Mouse (Mus musculus): ENCODE data around the gene Osbp2. TPM values are rescaled to one million over a fixed set of nuclear protein-coding genes. Genes with fewer than 3 reads are reported as not detected.

Gene Osbp2
- total RNA-seq, 2 experiments from 2014 or later, result 75.7 to 80.7 TPM

DNA sequence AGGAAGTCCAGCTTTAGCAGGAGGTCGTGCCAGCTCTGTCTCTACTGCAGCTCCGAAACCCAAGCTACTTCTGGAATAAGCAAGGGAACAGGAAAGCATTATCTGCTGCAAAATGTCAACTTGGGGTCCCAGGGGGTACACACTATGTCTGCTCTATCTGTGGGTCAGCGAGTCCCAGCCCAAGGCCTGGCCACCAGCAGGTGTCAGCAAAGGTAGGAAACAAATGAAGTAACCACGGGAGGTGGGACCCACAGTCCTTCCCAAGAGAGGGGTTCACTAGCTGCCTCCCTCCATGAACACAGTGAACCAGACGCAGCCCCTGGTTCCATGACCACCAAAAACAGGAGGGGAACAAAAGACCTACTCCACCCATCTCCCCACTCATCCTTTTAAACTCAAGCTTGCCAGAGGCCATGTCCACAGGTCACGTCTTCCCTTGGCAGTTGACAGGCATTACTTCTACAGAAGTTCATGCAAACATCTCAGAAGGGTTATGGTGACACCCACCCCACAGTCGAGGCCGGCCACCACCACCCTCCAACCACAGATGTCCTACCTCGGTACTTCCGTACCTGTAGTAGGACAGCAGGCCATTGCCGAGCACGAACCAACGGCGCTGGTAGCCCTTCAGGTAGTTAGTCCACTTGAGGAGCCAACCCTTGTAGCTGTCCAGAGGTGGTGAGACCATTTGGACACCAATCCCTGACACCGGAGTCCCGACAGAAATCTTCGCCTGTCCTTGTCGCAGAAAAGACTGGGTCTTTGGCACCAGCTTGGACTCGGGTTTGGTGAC is 846 bp downstream of the Osbp2 start:
- DNase-seq, result no peak

GRCm38 (mm10) chr11:3860361-3860760 is 3.3 kb downstream of the Osbp2 start:
- DNase-seq, result no peak

- DNase-seq, result no peak
Measured at GRCm38 (mm10) chr11:3859778-3860177, 3.9 kb downstream of the Osbp2 start.

DNA sequence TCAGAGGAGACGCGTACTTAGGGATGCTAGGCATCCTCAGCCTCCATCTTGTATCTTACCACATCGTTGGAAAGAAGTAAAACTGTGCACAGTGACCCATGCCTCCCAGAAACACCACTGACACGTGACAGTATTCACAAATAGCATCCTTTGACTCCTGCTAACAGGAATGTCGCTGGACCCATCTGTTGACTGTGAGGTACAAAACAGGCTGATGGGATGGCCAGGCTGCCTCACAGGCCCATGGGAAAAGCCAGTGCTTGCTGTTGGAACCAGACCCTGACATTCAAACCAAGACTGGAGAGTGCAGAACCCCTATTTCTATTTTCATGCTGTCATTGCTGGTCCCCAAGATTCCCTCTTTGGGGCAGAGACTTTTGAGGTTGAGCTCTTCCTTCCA is 5.8 kb downstream of the Osbp2 start:
- DNase-seq, result no peak

DNA sequence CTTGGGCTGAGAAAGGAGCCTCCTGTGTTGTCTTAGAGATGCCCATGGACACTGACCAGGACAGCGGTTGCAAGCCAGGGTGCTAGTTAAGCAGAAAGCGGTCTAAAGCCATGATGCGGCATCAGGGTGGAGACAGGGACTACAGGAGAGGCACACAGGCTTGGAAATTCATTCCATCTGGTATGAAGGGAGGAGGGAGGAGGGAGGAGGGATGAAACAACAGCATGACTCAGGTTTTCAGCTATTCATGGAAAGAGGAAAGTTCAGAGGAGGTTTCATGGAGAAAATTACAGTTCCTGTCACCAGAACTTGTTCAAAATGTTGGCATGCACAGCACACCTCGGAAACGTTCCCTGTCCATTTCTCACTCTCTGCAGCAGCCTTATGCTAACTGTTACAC is 7.9 kb downstream of the Osbp2 start:
- no peak for DNase-seq

- DNase-seq, result no peak
Measured at GRCm38 (mm10) chr11:3854156-3854555, 9.5 kb downstream of the Osbp2 start.

DNA sequence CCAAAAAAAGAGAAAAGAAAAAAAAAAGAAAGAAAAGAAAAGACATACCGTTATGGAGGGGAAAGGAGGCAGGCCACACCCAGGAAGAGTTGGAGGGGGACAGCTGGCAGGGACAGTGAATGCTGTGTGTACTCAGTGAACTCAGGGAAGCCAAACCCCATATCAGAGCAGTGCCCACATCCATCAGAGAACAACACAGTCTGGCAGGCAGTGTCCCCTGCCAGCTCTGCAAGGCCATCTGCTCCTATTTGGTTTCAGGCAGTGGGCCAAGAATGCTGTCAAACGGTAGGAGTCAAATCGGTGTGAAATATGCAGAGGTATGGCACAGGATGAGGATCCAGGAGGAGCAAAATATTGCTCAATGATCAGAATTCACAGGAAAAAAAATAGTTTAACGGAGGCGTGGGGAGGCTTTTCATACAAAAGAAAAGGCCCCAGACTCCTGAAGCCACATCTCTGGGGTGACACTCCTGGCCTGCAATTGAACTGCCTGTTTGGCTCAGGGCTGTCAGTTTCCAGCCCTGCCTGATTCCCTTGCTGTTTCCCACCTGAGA is 10.1 kb downstream of the Osbp2 start:
- peak; percentile 86 for DNase-seq

- DNase-seq, result no peak
Measured at GRCm38 (mm10) chr11:3853031-3853430, 10.7 kb downstream of the Osbp2 start.

- DNase-seq, result no peak
Measured at GRCm38 (mm10) chr11:3851872-3852271, 11.8 kb downstream of the Osbp2 start.

- no peak for DNase-seq
Measured at GRCm38 (mm10) chr11:3850746-3851277, 12.9 kb downstream of the Osbp2 start.

DNA sequence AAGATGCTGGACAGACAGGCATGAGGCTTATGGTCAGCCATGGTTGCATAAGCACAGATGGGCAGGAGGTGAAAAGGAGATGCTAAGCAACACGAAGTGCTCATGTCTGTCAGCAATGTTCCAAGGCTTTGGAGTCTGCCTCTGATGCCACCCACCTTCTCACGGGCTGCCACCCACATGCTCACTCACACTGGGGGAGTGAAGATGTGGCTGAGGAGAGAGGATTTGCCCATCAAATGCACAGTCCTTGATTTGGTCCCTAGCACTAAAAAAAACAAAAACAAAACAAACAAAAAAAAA is 13.4 kb downstream of the Osbp2 start:
- DNase-seq, result peak in 1 of 2 experiments; percentile 40

- no peak for DNase-seq
Measured at GRCm38 (mm10) chr11:3849469-3850314, 14.0 kb downstream of the Osbp2 start.

- DNase-seq, result no peak
Measured at GRCm38 (mm10) chr11:3846351-3846750, 17.4 kb downstream of the Osbp2 start.

DNA sequence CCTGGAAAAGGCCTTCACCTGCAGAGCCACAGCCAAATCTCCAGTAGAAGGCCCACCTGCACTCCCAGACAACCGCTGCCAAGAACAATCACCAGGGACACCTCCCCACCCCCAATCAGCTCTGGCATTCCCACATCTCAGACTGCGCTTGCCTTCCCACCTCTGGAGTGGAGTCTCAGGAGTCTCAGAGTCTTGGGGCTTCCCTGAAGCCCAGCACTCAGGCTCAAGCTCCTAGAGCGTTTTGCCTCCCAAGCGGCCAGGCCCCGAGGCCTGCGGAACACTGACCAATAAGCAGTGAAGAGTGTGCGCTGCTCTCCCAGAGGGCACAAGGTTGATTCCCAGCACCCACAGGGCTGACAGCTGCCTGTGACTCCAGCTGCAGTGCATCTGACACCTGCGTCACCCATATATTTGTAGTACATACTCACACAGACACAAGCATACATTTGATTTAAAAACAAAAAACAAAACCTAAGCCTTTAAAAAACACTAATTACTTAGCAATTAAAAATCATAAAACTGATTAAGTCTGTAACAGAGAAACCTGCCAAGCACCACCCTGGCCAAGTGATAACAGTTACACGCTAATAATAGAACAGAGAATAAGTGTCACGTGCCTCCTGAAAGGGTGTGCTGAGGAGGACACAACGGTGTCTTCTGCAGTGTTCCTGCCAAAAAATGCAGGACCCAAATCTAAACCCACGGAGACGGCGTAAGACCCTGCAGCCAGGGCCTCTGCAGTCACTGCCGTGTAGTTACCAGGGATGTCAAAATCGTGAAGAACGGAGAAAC is 19.6 kb downstream of the Osbp2 start:
- DNase-seq, result no peak

DNA sequence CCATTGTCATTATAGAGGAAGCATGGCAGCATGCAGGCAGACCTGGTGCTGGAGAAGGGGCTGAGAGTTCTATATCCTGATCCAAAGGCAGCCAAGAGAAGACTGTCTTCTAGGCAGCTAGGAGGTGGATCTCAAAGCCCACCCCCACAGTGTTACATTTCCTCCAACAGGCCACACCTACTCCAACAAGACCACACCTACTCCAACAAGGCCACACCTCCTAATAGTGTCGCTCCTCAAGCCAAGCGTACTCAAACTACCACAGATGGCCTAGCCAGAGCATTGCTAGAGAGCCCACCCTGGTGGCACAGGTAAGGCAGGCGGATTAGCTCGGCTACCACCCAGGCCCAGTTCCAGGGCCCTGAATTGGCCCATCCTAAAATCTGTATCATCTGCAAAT is 28.4 kb downstream of the Osbp2 start:
- no peak for DNase-seq

DNA sequence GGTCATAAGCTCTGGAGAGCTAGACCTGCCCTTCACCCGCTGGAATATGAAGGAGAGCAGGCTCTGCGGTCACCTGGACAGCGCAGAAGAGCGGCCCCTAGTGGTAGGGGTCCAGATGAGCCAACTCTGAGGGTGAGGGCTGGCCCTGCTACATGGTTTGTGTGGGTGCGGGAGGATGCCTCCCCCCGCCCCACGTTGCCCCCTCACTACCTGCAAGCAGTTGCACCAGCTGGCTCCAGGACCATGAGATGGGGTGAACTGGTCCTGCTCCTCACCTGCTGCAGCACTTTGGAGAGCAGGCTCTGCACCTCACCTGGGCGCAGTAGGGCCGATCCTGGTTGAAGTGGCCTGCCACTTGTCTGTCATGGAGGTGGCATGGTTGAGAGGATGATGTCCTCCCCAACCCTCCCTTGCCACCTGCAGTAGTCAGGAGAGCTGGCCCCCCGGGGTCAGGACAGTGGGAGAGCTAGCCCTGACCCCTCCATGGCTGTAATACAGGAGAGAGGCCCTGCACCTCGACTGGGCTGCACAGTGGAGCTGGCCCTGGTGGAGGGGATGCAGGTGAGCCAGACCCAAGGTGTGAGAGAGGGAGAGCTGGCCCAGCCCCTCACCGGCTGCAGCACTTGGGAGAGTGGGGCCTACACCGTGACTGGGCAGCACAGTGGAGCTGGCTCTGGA is 29.1 kb downstream of the Osbp2 start:
- DNase-seq, result no peak

- no peak for DNase-seq
Measured at GRCm38 (mm10) chr11:3833544-3834420, 29.9 kb downstream of the Osbp2 start.

DNA sequence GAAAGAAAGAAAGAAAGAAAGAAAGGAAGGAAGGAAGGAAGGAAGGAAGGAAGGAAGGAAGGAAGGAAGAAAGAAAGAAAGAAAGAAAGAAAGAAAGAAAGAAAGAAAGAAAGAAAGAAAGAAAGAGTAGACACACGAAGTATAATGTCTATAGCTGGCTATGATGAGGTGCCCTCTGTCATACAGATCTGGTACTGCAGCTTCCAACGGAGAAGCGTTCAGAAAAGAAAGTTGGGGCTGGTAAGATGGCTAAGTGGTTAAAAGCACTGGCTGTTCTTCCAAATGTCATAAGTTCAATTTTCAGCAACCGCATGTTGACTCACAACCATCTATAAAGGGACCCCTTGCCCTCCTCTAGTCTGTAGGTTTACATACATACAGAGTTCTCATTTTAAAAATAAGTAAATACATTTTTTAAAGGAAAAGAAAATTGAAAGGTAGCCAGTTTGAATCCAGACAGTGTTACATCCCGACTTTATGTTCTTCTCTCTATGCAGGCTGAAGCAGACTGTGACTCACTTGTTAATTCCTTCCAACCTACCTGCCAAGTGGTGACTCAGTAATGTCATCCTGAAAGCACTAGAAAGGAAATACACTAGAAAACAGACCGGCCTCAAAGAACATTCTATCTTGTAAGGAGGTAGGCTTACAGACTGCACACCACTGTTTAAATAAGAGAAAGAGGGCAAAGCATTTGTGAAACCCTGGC is 31.4 kb downstream of the Osbp2 start:
- no peak for DNase-seq

DNA sequence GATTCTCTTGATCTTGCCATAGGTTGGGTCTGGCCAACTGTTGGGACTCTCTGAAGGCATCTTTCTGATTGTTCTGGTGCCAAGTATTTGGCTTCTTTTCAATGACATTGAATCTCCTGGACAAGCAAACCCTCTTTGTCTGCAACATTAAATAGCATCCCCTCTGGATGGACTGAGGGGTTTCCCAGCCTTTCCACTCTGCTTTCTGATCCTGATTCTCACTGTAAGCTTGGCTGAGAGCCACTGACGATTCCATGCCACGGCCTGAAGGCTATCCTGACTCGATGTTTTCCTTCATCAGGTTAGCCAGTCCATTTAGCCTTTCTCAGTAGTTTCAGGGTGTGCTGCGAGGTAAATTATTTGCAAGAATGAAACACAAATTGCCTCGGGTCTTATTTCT is 34.0 kb downstream of the Osbp2 start:
- DNase-seq, result no peak

DNA sequence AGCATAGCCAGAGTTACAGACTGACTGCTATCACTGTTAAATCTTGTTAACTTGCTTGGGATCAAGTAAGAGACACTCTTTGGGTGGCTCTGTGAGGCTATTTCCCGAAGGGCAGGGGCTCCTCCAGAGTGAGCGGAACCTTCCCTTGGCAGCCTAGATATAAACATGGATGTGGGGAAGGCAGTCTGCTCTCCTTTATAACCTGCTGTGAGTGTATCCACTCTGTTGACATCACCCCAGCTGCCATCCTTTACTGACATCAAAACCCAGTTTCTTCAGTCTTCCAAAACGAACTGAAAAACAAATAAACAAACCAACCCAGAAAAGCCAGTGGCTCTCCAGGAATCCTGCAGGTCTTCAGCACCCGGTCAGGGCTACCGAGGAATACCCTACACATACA is 39.6 kb downstream of the Osbp2 start:
- no peak for DNase-seq

Measured in layer of hippocampus, postnatal 36 days (tissue).